Mouse (Mus musculus): ENCODE data around the gene Commd2. TPM values are rescaled to one million over a fixed set of nuclear protein-coding genes. Genes with fewer than 3 reads are reported as not detected.

Gene Commd2
- 10 to 100 TPM; 17.5 to 18.8 TPM for total RNA-seq (2021)
- long read RNA-seq, experiment 1, transcript Commd2-202 (5 exons, 2,992 nt), result major isoform, 14 of 22 reads
- long read RNA-seq, experiment 1, partial matches to known transcripts, result 7 of 22 reads
- long read RNA-seq, experiment 1, other reads (novel, unspliced or antisense), result 0 of 22 reads
- long read RNA-seq, experiment 2, transcript Commd2-202 (5 exons, 2,992 nt), result major isoform, 20 of 26 reads
- long read RNA-seq, experiment 2, partial matches to known transcripts, result 5 of 26 reads
- long read RNA-seq, experiment 2, other reads (novel, unspliced or antisense), result 1 of 26 reads

DNA sequence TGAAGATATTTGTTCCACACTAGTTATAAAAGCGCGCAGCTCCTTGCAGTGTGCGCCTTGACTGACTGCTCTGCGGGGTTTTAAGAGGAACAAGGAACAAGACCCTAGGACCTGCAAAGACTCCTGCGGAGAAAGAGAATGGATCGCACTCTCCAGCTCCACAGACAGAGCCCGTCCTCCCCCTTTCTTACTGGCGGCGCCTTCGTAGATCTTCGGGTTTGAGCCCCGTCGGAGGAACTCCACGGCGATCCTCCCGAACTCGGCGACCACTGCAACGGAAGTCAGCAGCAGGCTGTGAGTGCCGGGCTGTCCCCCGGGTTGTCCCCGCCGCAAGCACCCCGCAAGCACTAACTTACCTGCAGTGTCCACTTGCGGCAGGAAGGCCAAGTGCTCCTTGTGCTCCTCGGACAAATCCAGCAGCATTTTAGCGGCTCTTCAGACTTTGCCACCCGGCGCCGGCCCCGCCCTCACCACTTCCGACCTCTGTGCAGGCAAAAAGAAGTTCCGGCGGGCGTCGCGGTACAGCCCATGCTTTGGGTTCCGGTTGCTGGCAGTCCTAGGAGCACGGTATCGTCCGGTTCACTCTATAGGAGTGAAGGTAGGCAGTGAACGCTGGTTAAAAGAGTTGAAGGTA, at the start of gene Commd2:
Gene Commd2, minus strand, starts transcription at position 485 of the 634 bp plus-strand sequence.
- DNase-seq, result peak; percentile 87

DNA sequence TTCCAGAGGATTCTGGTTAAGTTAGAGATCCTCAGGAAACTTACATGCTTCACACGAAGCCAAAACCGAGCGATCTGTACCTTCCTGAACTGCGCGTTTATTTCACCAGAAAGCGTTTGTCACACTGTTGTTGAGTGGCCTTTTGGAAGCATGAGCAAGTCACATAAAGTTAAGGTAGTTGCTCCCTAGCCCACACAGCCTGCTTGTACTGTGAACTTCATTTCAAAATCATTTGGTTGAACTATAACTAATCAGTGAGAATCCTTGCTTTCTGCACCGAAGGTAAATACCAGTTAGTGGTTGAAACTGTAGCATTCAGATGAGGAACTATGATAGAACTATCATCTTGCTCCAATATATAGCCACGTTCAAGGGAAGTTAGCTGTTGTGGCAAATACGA, 45.3 kb upstream of the Commd2 start:
- DNase-seq, result no peak

DNA sequence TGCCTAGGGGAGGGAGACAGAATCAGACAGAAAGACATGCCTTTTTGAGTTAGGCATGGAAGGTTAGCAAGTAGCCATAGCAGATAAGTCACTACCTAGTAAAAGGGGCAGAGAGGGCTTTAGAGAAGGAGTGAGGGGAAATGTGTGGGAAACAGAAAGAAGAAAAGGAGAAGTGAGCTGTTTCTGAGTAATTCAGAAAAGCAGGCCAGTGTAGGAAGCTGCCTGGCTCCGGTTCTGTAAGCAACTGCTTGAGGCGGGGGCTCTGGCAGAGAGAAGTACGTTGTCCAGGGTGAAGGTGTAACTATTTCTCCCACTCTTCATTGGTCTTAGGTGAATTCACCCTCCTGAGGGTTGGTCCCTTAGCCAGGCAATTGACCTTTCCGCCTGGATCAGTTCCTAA, 44.7 kb upstream of the Commd2 start:
- no peak for DNase-seq

DNA sequence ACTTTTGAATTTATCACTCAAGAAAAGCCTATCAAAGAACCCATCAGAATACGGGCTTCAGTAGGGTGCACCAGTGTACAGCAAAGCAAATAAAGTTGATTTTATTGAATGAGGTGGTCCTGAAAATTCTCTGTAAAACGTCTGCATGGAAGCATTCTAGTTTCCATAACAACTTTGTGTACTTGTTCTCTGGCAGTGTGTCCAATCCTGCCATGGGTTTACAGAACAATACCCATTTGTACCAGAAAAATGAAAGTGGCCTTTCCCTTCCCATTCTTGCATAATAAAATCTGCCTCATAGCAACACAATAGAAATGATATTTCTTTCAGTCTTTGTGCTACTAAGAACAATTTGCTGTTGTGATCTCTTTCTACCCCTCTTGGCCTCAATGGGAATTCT, 41.2 kb upstream of the Commd2 start, which contains the start of gene Ankub1:
Gene Ankub1, minus strand, starts transcription at position 81 of the 400 bp plus-strand sequence.
- DNase-seq, result no peak

DNA sequence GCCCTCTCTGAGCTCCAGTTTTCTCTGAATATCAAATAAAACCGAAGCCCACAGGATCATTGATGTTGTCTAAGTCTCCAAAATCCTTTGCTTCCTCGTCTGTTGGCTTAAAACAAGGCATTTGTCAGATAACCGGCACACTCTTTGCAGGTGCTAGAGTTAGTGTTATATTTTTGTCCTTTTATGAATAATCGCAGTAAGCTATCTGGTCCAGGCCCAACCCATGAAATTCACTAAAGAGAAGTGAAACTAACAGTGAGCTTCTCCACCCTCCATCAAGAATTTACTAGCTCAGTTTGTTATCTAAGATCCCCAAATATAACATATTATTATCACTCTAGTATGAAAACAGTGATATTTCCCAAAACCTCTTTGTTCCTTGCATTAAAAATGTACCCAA, 40.3 kb upstream of the Commd2 start:
- DNase-seq, result no peak

DNA sequence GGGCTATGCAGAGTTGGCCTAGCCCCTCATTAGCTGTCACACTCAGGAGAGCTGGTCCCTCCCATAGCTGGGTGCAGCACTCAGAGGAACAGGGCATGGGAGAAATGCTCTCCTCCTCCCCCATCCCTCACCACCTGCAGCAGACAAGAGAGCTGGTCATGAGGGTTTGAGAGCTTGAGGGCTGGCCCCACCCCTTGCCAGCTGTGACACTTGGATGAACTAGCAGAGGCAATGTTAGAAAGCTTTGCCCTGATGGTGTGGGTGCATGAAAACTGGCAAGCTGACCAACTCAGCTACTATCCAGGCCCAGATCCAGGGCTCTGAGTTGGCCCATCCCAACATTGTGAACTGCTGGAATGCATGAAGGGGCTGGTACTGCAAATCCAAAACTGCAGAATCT, 26.3 kb upstream of the Commd2 start:
- peak; percentile 10 for DNase-seq

DNA sequence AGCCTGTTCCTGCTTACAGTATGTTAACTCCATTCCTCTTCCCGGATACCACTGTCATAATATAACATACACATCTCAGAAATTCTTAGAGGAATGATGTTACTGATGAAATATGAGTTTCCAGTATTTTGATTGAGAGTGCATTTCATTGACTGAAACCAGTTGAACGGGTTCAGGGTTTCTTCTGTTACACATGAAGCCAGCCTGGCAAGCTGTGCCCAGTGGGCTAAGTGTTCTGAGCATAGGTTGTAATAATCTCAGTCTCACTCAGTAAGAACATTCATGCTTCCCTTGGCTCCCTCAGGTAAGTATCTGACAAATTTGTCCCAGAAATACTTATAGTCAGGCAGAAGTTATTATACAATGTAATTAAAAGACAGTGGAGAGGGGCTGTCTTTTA, 22.6 kb upstream of the Commd2 start:
- no peak for DNase-seq

DNA sequence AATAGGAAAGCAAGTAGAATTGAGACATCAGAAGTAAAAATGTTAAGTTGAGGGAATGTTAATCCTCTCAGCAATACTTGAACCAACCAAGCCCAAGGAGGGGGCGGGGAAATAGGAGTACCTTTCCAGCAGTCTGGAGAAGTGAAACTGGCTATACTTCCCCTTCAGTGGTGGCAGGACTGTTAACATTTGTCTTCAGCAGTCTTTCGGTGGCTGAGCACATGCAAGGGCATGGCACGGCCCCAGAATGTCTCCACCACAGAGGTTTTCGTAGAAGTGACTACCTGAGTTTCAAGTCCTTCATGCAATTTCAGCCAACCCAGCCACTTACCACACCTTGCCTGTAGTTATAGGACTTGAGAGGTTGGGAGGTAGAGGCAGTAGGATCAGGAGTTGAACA, 22.1 kb upstream of the Commd2 start:
- DNase-seq, result no peak

DNA sequence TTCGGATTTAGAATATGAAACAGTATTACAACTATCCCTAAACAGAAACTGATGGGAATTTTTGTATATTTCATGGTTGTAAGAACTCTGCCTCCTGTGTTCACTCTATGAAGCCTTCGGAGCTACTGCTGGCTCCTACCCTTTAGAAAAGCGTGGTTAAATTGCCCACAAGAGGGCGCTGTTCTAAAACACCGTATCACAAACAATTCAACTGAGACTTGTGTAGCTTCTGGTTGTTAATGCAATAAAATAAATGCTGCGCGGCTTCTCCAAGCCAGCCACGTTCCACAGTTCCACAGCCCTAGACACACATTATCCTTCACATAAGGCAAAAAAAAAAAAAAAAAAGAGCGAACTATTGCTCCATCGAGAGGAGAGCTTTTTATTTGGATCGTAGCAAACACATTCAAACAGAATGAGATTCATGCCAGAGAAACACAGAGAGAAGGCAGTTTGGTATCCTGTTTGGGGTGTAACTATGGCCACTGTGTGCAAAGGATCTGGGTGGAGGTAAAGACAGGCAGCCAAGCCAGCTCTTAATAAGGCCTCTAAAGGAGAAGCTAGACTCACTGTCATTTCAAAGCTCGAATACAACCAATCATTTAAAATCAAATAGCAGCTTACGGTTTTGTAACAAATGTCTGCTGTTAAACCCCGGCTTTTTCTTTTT, 15.7 kb upstream of the Commd2 start:
- DNase-seq, result peak; percentile 67

DNA sequence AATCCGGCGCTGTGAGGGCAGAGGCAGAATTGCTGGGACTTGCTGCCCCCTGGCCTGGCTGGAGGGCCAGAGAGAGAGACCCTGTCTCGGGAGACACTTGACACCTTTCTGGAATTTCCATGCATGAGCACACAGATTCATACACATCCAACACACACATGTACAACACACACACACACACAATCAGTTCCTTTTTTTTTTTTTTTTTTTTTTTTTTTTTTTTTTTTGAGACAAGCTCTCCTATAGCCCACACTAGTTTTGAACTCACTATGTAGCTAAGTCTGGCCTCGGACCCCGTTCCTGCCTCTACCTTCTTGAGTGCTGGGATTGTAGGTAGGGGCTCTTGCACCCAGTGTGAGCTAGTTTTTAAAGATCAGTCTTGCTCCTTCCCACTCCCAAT, 14.4 kb upstream of the Commd2 start:
- DNase-seq, result no peak

DNA sequence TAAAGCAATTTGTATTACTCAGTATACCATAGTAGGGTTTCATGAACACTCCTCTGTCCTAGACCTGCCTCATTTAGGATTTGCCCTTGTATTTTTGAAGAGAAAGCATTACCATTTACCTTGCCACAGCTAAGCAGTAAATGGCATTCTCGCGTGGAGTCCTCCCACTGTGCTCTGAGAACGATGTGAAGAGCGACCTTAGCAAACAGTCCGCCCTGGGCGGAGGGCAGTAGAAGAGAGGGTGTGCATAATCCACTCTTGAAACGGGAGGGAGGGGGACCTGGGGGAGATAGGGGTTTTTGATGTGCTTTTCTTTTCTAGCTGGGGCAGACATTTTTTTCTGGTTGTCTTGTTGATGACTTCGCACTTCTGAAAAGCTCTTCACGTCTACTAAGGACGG, 13.2 kb upstream of the Commd2 start:
- DNase-seq, result no peak

DNA sequence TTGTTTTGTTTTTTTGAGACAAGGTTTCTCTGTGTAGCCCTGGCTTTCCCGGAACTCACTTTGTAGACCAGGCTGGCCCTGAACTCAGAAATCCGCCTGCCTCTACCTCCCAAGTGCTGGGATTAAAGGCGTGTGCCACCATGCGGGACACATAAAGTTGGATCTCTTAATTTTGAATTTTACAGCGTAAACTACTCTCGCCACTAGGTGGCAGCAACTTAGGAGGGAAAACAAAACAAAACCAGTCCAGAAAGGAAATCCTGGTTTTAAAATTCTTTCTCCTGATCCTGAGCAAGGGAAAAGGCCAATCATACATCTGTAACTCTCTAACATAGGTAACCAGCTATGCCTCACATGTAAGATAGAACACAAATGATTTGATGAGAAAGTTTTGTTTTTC, 12.2 kb upstream of the Commd2 start:
- peak; percentile 44 for DNase-seq

DNA sequence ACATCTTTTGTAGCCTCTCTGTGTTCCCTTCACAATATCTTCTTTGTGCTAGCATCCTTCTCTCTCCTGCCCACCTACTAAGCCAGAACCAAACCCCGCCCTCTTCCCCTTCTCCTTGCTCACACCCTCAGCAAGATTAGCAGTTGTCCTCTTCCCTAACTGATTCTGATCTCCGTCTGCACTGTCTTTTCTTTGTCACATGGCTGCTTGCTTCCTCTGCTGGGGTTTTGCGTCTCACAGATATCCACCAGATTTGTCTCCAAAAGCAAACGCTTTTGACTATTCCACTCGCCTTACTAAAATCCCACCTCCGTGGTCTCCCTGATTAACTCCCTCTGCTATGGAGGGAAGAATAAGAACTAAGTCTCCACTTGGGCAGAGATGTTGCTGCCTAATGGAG, 7.1 kb upstream of the Commd2 start:
- no peak for DNase-seq

DNA sequence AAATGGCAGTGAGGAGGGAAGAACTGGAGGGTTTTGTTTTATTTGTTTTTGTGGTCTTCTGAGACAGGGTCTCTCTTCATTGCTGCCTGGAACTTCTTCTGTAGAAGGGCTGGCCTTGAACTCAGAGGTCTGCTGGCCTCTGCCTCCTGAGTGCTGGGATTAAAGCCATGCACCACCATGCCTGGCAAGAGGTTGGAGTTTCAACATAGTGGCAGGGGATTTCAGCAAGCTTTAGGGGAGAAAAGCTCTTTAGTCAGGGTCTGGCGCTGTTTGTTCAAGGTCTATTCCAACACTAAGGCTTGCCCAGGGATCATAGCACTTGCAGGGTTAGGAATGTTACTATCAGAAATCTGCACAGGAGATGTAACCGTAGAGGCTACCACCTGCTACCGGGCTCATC, 2.1 kb upstream of the Commd2 start:
- no peak for DNase-seq

DNA sequence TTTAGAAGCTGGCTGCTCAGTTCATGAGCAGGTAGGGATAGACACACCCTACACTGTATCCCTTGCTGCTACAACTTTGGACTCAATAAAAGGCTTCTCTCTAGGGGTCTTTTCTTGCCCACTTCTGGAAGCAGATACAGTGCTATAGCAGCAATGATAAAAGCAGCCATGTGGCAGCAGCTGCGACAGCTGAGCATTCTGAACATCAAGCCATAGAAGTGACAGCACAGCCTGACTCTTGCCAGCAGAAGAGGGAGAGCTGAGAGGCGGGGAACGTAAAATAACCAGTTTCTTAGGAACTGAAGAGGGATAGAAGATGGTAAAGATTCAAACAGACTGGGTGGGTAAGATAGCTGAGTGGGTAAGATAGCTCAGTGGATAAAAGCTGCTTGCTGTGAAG, 970 bp upstream of the Commd2 start:
- no peak for DNase-seq

DNA sequence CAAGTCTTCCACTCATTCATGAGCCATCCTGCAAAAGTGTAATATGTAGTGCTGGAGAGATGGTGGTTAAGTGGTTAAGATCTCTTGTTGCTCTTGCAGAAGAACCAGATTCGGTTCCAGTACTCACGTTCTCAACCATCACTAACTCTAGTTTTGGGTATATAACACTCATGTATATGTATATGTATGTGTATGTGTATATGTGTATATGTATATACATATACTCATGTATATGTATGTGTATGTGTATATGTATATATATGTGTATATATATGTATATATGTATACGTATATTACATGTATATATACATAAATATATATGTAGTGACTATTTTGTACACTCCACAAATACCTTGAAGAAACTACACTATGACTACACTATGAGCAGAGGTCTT, 347 bp upstream of the Commd2 start:
- no peak for DNase-seq

DNA sequence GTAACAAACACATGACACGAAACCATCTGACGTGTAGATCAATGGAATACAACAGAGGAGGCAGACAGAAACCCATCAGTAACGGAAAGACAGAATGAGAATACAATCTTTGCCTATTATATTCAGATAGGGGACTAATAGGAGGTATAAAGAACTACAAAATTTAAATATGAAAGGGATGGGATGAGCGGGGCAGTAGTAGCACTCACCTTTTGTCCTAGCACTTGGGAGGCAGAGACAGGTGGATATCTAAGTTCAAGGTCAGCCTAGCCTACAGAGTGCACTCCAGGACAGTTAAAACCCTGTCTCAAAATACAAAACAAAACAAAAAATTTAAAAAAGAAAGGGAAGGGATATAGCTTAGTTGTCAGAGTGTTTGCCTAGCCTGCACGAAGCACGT, 8.3 kb downstream of the Commd2 start:
- DNase-seq, result no peak

DNA sequence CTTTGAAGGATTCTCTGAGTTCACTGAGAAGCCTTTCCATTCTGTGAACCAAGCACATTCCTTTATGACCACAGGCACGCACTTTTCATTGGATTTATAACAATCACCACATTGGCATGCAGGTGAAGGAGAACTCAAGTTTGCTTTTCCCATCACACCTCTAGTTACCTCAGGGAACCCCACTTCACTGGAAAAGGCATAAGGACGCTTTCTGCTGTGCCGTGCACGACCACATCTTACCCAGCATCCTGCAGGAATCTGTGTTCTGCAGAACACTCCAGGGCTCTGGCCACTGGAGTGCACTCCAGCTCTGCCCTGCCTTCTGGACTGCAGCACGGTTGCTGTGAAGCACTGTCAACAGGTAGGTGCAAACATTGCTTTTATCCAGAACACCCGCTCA, 13.9 kb downstream of the Commd2 start:
- DNase-seq, result no peak

DNA sequence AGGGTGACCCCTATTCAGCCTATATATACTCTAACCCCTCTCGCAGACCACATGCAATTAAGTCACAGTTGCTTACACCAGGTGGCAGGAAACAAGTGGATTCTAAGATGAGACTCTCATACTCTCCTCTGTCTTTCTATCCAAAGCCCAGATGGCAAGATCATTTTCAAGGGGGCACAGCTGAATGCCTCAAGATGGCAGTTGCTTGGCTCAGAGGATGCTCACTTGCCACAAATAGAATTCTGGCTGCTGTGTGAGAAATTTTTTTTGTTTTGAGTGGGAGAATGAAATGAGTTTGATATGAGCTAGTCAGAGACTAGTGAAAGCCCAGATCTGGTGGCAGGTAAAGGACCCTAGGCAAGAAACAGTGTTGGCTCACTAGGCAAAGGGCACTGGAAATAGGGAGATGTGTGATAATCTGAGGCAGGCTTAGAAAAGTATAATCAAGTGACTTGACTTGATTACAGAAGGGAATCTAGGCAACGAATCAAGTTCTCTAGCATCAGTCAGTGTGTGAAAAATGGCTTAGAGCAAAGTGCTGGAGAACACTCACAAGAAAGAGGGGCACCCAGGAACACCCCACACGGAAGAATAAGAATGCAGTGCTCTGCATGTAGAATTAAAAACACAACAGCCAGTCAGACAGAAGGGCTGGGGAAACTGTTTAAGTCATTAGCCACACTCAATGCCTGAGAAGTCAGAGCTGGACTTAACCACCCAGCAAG, 16.6 kb downstream of the Commd2 start:
- no peak for DNase-seq

DNA sequence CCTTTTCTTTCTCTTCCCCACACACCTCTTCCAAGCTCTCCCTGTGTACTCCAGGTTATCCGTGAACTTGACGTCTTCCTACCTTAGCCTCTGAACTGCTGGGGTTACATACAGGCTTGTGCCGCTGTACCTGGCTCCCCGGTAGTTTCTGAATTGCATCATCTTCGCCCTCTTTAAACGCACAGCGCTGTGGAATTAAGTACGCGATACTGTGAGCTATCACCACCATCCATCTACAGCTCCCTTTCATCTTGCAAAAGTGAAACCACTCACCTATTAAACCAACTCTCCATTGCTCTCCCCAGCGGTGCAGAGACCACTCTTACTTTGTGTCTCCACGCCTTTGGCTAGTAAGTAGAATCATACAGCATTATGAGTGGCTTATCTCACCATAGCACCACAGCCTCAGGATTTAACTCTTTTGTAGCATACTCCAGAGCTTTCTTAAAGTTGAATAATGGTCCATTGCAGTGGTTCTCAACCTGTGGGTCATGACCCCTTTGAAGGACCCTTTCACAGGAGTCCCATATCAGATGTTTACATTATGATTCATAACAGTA, 24.5 kb downstream of the Commd2 start:
- DNase-seq, result no peak

DNA sequence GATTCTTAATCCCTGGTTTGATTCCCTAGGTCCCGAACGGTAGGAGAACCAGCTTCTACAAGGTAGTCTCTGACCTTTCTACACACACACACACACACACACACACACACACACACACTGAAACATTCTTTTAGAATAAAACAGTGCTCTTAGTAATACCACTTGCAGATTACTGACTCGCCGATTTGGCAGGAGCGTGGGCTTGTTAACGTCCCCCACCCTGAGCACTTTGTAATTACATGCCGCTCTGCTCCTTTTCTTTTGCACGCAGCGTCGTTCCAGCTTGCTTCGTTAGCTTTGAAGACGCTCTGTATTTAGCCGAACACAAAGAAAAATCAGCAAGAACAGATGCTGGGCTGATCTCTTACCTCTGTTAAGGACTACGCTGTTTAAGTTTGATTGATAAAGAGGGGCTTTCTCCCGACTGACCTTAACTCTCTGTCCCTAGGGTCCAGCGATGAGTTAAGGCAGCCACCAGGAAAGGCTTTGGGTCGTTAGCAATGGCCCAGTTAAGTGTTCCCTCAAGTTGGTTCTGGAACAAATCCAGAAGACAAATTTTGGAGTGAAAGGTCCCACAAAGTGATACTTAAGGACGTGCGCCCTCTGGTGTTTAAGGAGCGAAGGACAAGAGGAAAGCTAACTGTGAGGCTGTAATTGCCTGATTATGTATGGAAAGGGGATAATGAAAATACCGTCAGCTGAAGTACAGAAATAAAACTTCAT, 26.1 kb downstream of the Commd2 start:
- DNase-seq, result peak; percentile 78

DNA sequence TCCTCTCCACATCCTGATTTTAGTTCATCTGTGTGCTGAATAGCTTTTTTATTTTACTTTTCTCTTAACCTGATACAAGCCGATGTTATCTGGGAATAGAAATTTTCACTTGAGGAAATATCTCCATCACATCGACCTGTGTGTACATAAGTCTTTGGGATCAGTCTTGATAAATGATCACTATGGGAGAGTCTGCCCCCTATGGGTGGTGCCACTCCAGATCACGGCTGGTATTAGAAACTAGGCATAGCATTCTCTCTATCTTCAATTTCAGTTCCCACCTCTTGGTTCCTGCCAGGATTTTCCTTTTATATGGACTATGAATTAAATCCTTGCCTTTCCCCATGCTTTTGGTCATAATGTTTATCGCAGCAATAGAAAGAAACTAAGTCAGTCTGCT, 31.8 kb downstream of the Commd2 start:
- DNase-seq, result peak; percentile 21

Measured in gastrocnemius, postnatal 10 days (tissue).